Mouse (Mus musculus) embryonic facial prominence, embryonic 15.5 days (tissue): ENCODE measurements around the gene Arrdc1. TPM values are rescaled to one million over a fixed set of nuclear protein-coding genes. Genes with fewer than 3 reads are reported as not detected.

ENCODE experiments used
- ATAC-seq: fragments of 200-750 bp; cut with Nextera tagmentation; 2 replicates; pipeline ENCODE4 v1.8.0; 2017; ENCODE audit warnings: low read depth, moderate TSS enrichment; ENCODE audit not compliant: insufficient number of reproducible peaks, low FRiP score, low TSS enrichment
- H3K27ac ChIP-seq: fragments of 300-500 bp; sonication (generic); replicated peaks from 2 replicates; pipeline ENCODE4 v1.5.1; 2015; ENCODE audit warnings: mild to moderate bottlenecking, inconsistent platforms
- H3K27me3 ChIP-seq: fragments of 300-500 bp; sonication (generic); 2 replicates; pipeline ENCODE4 v1.6.1; 2015; ENCODE audit warnings: inconsistent platforms
- H3K36me3 ChIP-seq: fragments of 300-500 bp; sonication (generic); 2 replicates; pipeline ENCODE4 v1.6.1; 2015; ENCODE audit warnings: mild to moderate bottlenecking, inconsistent platforms
- H3K4me1 ChIP-seq: fragments of 300-500 bp; sonication (generic); 2 replicates; pipeline ENCODE4 v1.6.1; 2015; ENCODE audit warnings: inconsistent platforms
- H3K4me2 ChIP-seq: fragments of 300-500 bp; sonication (generic); replicated peaks from 2 replicates; pipeline ENCODE4 v1.6.1; 2015; ENCODE audit warnings: mild to moderate bottlenecking, inconsistent platforms
- H3K4me3 ChIP-seq: fragments of 300-500 bp; sonication (generic); replicated peaks from 2 replicates; pipeline ENCODE4 v1.5.1; 2015; ENCODE audit warnings: mild to moderate bottlenecking, inconsistent platforms
- H3K9ac ChIP-seq: fragments of 300-500 bp; sonication (generic); 2 replicates; pipeline ENCODE4 v1.6.1; 2015; ENCODE audit warnings: inconsistent platforms
- H3K9me3 ChIP-seq: fragments of 300-500 bp; sonication (generic); replicated peaks from 2 replicates; pipeline ENCODE4 v1.6.1; 2016; ENCODE audit warnings: inconsistent platforms
- WGBS: fragments of 180-500 bp; shearing (Covaris S2); methylation state at CpG from one replicate; pipeline ENCODE4 v1.1.7; 2015; 5-methylcytosine and 5-hydroxymethylcytosine counted together
- polyA plus RNA-seq: library from polyadenylated mRNA; unstranded; fragments of >200 nt; fragmentation: Nextera tagmentation; extraction: Ambion mirVana; gene quantifications from 2 replicates; pipeline ENCODE4 v1.2.1, GENCODE M21; 2015

Arrdc1 gene
- polyA plus RNA-seq, 1 experiment from 2014 or later: 52.7 TPM

- Histone ChIP-seq H3K27me3 (no peaks in the 10 kb centered on the region), H3K4me2 (peak overlapping the region; percentile 60), H3K4me3 (peak overlapping the region; percentile 77), H3K36me3 (no peaks in the 10 kb centered on the region), H3K9ac (peak overlapping the region; percentile 49), H3K4me1 (peaks cover 11% of the 10 kb centered on the region), H3K9me3 (no peaks in the 10 kb centered on the region), H3K27ac (peak overlapping the region; percentile 78)
- WGBS: 10% methylated on average over 8 of the region's 8 CpGs
- ATAC-seq: peak; percentile 17; the same call in 1 of the 2 replicates
Measured at GRCm38 (mm10) chr2:24919839-24920175, 15.2 kb downstream of the Arrdc1 start.

- ATAC-seq: peak; percentile 99
- WGBS: under 1% methylated on average over 85 of the region's 112 CpGs
Measured at GRCm38 (mm10) chr2:24918930-24919838, 15.9 kb downstream of the Arrdc1 start, which contains the start of gene Ehmt1. TSS of gene Ehmt1 (minus strand) at chr2:24919614.

GRCm38 (mm10) chr2:24914762-24915161 lies 20.3 kb downstream of the Arrdc1 start:
- H3K9ac ChIP-seq: no peak overlapping the region
- ATAC-seq: no peak
- no peaks in the 10 kb centered on the region for H3K27me3 ChIP-seq
- H3K36me3 ChIP-seq: no peaks in the 10 kb centered on the region
- H3K9me3 ChIP-seq: no peaks in the 10 kb centered on the region
- H3K27ac ChIP-seq: no peak overlapping the region
- no peak overlapping the region for H3K4me3 ChIP-seq
- 89% methylated on average over 3 of the region's 3 CpGs for WGBS
- no peak overlapping the region for H3K4me2 ChIP-seq
- H3K4me1 ChIP-seq: peaks cover 11% of the 10 kb centered on the region

More at GRCm38 (mm10) chr2:24918930-24919838, 15.9 kb downstream of the Arrdc1 start, which contains the start of gene Ehmt1:
- peak within 1 kb of the TSS; percentile 94 for H3K9ac ChIP-seq
- no peaks in the 10 kb centered on the region for H3K36me3 ChIP-seq
- H3K4me2 ChIP-seq: peak within 1 kb of the TSS; percentile 60
- H3K4me3 ChIP-seq: peak within 1 kb of the TSS; percentile 77
- peaks cover 11% of the 10 kb centered on the region for H3K4me1 ChIP-seq
- peak within 1 kb of the TSS; percentile 94 for H3K27ac ChIP-seq
- no peaks in the 10 kb centered on the region for H3K9me3 ChIP-seq
- H3K27me3 ChIP-seq: no peaks in the 10 kb centered on the region

- Histone ChIP-seq H3K27me3 (no peaks in the 10 kb centered on the region), H3K9ac (no peak overlapping the region), H3K4me1 (peaks cover 3% of the 10 kb centered on the region), H3K36me3 (no peaks in the 10 kb centered on the region), H3K4me3 (no peak overlapping the region), H3K27ac (no peak overlapping the region), H3K9me3 (no peaks in the 10 kb centered on the region), H3K4me2 (no peak overlapping the region)
- no peak for ATAC-seq
Measured at GRCm38 (mm10) chr2:24912589-24912988, 22.5 kb downstream of the Arrdc1 start.

- Histone ChIP-seq H3K27me3 (no peaks in the 10 kb centered on the region), H3K36me3 (no peaks in the 10 kb centered on the region), H3K4me1 (no peaks in the 10 kb centered on the region), H3K27ac (no peak overlapping the region), H3K4me2 (no peak overlapping the region), H3K9me3 (no peaks in the 10 kb centered on the region), H3K9ac (no peak overlapping the region), H3K4me3 (no peak overlapping the region)
- no peak for ATAC-seq
- WGBS: 90% methylated on average over 4 of the region's 4 CpGs
Measured at GRCm38 (mm10) chr2:24912189-24912588, 22.9 kb downstream of the Arrdc1 start.

GRCm38 (mm10) chr2:24910481-24910880 lies 24.6 kb downstream of the Arrdc1 start:
- WGBS: 93% methylated on average over 4 of the region's 4 CpGs
- Histone ChIP-seq H3K27ac (no peak overlapping the region), H3K4me3 (no peak overlapping the region), H3K36me3 (no peaks in the 10 kb centered on the region), H3K27me3 (no peaks in the 10 kb centered on the region), H3K4me1 (peaks cover 13% of the 10 kb centered on the region; the same call in 1 of the 2 replicates), H3K4me2 (no peak overlapping the region), H3K9me3 (no peaks in the 10 kb centered on the region), H3K9ac (no peak overlapping the region)
- no peak for ATAC-seq

GRCm38 (mm10) chr2:24905653-24906155 lies 29.3 kb downstream of the Arrdc1 start:
- Histone ChIP-seq H3K27me3 (no peaks in the 10 kb centered on the region), H3K9ac (no peak overlapping the region), H3K4me2 (no peak overlapping the region), H3K27ac (0 out of 2 replicates have a peak overlapping the region, but pooled peaks have one; percentile 1), H3K4me3 (no peak overlapping the region), H3K4me1 (peaks cover 36% of the 10 kb centered on the region), H3K36me3 (no peaks in the 10 kb centered on the region), H3K9me3 (no peaks in the 10 kb centered on the region)
- ATAC-seq: no peak
- 20% methylated on average over 2 of the region's 2 CpGs for WGBS

GRCm38 (mm10) chr2:24904823-24905652 lies 30.0 kb downstream of the Arrdc1 start:
- no peaks in the 10 kb centered on the region for H3K36me3 ChIP-seq
- no peak overlapping the region for H3K27ac ChIP-seq
- ATAC-seq: no peak
- H3K4me2 ChIP-seq: no peak overlapping the region
- H3K9ac ChIP-seq: no peak overlapping the region
- no peaks in the 10 kb centered on the region for H3K27me3 ChIP-seq
- no peak overlapping the region for H3K4me3 ChIP-seq
- peaks cover 36% of the 10 kb centered on the region for H3K4me1 ChIP-seq
- H3K9me3 ChIP-seq: no peaks in the 10 kb centered on the region
- 75% methylated on average over 11 of the region's 11 CpGs for WGBS

GRCm38 (mm10) chr2:24902999-24903398 lies 32.1 kb downstream of the Arrdc1 start:
- no peak overlapping the region for H3K4me3 ChIP-seq

GRCm38 (mm10) chr2:24901055-24901454 lies 34.0 kb downstream of the Arrdc1 start:
- H3K9me3 ChIP-seq: no peaks in the 10 kb centered on the region
- peaks cover 33% of the 10 kb centered on the region for H3K4me1 ChIP-seq
- H3K36me3 ChIP-seq: peaks cover 6% of the 10 kb centered on the region; the same call in 1 of the 2 replicates
- no peak overlapping the region for H3K27ac ChIP-seq
- H3K4me2 ChIP-seq: no peak overlapping the region
- no peak overlapping the region for H3K4me3 ChIP-seq
- no peak overlapping the region for H3K9ac ChIP-seq
- H3K27me3 ChIP-seq: no peaks in the 10 kb centered on the region
- ATAC-seq: no peak
- WGBS: 22% methylated on average over 5 of the region's 5 CpGs

More at GRCm38 (mm10) chr2:24902999-24903398, 32.1 kb downstream of the Arrdc1 start:
- ATAC-seq: no peak
- WGBS: 64% methylated on average over 6 of the region's 6 CpGs
- no peak overlapping the region for H3K4me2 ChIP-seq
- peaks cover 36% of the 10 kb centered on the region for H3K4me1 ChIP-seq
- H3K9ac ChIP-seq: no peak overlapping the region
- no peaks in the 10 kb centered on the region for H3K9me3 ChIP-seq
- no peaks in the 10 kb centered on the region for H3K27me3 ChIP-seq
- no peak overlapping the region for H3K27ac ChIP-seq
- H3K36me3 ChIP-seq: peaks cover 4% of the 10 kb centered on the region; the same call in 1 of the 2 replicates

- H3K9ac ChIP-seq: no peak overlapping the region
- H3K36me3 ChIP-seq: peaks cover 6% of the 10 kb centered on the region; the same call in 1 of the 2 replicates
- no peak overlapping the region for H3K27ac ChIP-seq
- no peak overlapping the region for H3K4me2 ChIP-seq
- ATAC-seq: no peak
- 86% methylated on average over 2 of the region's 2 CpGs for WGBS
- H3K9me3 ChIP-seq: no peaks in the 10 kb centered on the region
- H3K27me3 ChIP-seq: no peaks in the 10 kb centered on the region
- H3K4me3 ChIP-seq: no peak overlapping the region
- H3K4me1 ChIP-seq: peaks cover 24% of the 10 kb centered on the region
Measured at GRCm38 (mm10) chr2:24899292-24899691, 35.8 kb downstream of the Arrdc1 start.
